Mouse (Mus musculus) 3T3-L1 (cell line): ENCODE measurements at regions not wholly inside any gene's neighbourhood (a gene's known extent, or its start where the extent isn't known, plus 50 kb on each side); places are given as distances from the start of the nearest gene placed in this dataset.

ENCODE experiments used
- DNase-seq: peaks from one replicate; pipeline ENCODE4 v3.0.0-alpha.2; 2015; ENCODE audit warnings: low read depth, low spot score

DNA sequence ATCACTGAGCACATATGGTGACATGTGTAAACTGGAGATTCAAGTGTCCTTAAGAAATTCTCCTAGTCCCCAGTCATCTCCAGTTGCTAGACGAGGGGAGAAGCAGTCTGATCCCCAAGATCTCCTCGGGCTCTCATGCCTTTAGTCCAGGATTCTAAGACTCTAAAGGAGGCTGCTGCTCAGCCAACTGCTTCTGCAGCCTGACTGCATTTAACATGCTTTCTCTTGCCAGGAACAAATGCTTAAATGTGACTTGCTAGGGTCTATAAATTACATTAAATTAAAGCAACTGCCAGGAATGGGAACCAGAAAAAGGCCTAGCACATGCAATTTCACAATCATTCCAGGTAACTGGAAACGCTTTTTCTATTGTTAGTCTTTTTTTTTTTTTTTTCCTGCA lies 599.8 kb upstream of the Gcfc2 start:
- DNase-seq, result no peak

DNA sequence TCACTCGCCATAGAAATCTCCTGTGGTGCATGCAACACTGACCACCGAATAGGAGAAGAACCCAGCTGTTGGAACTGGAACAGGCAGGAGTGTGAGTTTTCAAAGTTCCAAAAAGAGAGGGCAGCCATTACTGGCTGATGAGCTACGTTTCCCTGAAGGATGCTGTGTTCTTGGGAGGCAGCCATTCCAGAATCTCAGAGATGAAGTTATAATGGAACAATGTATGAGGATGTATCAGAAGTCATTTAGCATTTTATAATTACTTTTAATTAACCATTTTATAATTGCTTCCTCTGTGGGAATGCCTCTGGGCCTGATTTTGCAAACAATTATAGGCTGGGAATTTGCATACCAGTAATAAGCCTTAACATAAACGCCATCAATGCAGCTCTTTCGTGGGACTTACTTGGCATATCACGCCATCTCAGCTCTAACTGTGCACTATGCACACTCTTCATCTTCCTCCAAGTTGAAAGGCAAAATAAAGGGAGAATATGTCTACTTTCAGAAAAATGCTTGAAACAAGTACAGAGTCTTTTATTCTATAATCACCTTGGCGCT lies 559.4 kb upstream of the Gcfc2 start:
- DNase-seq, result no peak

DNA sequence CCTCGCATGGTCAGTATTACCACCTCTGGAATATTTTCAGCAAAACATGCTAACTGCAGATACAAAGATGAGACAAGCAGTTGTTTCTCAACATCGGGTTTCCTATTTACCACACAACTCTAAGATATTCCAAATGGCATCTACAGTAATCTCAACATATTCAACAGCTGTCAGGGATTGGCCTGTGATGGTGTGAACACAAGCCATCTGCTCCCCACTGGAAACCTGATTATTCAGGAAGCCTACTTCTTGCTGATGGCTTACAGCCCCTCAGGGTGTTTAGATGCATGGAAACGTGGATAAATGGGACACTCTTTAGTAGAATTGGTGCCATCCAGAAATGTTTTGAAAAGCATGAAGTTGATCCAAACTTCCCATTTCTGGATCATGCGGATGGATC lies 535.0 kb upstream of the Gcfc2 start:
- DNase-seq, result no peak

DNA sequence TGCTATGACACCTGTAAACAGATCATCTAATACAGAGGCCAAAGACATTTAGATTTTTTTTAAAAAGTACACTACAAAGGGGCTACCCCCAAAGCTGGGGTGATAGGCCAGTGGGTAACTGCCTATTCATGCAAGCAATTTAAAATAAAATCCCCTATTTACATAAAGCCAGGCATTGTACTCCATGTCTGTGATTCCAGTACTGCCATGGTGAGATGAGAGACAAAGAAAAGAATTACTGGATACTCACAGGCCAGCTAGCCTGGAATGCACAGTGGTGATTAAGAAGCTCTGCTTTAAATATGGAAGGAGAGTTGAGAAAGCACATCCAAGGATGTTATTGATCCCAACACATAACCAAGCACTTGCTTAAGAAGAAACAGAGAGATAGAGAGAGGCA lies 520.3 kb upstream of the Gcfc2 start:
- no peak for DNase-seq

DNA sequence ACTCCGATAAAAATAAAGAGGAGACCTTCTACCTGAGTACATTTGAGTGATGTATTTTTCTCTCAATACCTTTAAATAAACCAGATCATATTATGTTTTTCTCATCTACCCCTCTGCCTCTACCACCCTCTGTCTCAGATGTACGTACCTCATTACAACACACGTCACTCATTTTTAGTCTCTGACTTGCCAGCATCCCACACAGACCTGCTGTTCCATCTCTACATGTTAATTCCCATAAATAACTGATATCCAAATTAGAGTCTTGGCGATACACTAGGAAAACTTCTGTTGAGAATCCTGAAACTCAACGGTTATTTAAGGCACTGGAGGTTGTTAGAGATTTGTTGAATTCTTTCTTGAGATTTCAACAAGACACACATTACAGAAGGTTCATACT lies 509.9 kb upstream of the Gcfc2 start:
- DNase-seq, result no peak

DNA sequence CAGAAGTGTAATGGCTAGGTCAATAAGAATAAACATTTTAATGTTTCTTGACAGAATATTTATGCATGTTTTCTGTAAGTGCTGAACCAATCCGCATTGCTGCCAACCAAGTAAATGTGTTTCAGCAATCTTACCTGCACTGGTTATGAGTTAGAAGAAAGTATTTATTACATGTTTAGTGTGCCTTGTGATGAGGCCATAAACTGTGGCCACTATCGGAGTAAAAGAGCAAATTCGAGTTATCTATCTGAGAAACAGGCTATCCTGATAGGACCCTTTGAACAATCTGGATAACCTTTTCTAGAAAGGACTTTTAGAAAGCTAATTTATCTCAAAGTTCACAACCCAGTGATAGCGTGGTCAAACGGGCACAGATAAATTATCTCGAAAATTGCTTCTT lies 488.7 kb upstream of the Gcfc2 start:
- DNase-seq, result no peak

DNA sequence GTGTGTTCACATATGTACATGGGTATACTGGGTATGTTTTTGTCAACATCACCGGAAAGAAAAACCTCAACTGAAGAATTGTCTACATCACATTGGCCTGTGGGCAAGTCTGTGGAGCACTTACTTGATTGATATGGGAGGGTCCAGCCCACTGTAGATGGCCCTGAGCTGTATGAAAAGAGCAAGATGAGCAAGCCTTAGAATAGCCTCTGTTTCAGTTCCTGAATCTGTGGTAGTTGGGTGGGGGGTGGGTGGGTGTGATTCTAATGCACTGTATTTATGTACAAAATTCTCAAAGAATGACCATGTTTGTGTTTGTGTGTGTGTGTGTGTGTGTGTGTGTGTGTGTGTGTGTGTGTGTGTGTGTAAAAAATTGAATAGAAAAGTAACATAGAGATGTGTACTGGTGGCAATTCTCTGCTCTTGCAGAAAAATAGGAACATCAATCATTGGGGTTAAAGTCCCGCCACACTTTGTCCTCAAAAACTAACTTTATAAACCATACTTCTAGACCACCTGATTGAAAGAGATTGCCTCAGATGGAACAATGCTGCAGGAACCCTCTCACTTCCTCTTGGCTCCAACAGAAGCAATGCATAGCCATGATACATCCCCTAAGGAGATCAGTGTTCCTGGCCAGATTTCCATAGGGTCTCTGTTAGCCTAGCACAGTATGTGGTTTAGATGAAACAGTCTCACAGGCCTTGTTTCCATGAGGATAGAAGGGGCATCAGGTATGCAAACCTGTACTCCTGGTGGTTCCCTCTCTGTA lies 484.3 kb upstream of the Gcfc2 start:
- DNase-seq, result no peak

DNA sequence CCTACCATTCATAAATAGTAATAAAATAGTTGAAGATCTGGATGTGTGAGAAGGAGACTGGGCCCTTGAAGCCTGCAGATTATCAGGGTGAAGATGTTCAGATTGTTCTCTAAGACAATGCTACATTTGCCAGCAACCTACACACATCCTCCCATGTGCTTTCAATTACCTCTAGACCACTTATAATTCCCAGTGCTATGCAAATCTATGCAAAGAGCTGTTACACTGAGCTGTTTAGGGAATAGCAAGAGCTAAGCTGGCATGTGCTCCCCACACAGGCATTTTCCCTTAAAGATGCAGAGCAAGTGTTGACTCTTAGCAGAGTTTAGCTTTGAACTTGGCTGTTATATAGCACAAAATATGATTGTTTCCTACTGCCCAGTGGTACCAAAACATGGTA lies 482.1 kb upstream of the Gcfc2 start:
- no peak for DNase-seq

DNA sequence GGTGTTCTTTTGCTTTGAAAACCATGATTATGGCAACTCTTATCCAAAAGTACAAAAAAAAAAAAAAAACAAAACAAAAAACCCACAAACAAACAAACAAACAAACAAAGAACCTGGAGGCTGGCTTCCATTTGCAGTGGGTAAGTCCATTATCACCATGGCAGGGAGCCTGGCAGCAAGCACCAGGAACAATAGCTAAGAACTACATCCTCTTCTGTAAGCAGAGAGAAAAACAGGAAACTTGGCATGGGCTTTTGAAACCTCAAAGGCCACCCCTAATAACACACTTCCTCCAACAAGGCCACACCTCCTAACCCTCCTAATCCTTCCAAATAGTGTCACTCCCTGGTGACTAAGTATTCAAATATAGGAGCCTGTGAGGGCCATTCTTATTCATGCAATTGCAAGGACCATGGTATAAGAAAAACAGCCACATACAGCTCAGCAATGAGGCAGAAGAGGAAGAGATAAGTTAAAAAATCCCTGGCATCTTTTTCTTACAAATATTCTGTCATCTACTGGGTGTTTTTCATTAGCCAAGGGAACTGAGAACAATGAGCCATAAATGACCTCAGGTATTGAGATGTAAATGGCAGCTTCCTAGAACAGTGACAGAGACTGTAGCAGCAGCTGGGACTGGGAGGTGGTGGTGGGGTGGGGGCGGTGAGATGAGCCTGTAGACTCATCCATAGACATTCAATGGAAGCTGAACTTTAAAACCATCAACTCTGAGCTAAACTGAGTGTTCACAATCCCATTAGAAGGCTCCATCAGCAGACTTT lies 477.3 kb upstream of the Gcfc2 start:
- no peak for DNase-seq

DNA sequence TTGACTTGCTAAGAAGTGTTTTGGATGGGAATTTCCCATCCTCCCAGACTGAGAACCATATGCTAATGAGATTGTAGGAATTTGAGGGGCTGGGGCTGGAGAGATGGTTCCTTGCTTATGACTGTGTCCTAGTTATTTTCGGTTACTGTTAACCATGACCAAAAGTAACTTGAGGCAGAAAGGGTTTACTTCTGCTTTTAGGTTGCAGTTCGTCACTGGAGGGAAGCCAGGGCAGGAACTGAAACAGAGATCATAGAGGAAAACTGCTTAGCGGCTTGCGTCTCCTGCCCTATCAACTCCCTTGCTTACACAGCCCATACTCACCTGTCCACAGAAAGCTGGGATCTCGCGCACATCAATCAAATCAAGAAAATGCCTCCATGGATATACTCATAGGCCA lies 475.8 kb upstream of the Gcfc2 start:
- DNase-seq, result no peak

DNA sequence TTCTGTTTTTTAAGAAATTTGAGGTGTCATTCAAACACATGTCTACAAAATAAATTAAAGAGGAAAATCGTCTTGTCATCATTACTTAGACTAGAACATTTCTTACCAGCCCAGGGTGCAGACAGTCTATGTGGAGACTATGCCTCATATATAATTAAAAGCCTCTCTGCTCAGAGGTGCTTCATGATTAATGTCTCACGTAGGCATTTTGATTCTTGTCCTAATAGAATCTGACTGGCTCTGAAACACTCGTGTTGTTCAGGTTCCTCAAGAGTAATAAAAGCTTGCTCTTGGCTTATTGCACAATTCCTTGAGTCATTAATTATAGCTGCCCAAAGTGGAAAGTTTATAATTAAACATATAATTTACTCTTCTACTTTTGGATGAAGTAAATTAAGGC lies 475.1 kb upstream of the Gcfc2 start:
- no peak for DNase-seq

DNA sequence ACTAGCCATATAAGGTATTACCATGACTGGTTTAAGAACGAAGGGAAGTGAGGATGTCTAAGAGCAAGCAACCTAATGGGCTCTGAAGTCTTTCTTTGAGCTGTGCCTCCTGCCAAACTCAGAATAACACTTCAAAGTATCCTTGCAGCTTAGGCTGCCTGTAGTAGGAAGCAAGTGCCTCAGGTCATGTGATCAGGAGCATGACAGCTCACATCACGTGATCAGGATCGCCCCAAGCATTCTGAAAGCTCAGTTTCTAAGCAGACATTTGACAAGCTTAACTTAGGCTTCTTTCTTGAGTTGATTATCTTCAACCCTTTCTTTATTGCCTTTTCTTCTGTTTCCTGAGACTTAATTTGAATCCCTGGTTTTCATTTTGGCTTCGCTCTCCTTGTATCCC lies 462.4 kb upstream of the Gcfc2 start:
- DNase-seq, result no peak

DNA sequence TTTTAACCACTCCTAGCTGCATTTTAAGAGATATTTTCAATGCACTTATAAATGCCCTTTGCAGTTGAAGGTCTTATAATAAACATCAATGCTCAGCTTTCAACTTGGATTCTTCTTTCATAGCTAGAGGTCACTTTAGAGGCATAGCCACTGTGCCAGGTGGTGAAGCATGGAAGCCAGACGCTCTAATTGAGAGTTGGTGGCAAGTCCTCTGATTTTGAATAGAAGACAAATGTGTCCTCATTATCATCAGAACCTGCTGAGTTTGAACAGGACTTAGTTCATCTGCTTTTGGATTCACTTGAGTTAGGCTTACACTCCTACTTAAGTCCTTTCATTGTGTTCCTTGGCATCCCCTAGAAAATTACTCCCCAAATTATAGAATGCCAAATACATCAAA lies 459.0 kb upstream of the Gcfc2 start:
- no peak for DNase-seq

DNA sequence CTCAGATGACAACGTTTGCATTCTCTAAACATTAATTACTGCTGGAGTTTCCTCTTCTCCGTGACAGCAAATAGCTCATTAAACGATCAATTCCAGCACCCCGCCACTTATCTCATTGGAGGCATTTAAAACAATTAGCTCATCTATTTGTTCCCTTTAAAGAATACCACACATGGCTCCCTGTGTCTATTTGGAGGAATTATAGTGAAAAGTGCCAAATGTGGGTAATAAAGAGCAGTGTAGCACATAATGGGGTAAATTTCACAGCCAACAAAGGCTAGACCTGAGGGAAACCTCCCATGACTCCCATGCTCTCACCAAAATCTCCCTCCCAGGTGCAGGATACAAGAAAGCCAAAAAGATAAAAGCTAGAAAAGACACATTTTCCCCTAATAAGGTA lies 456.9 kb upstream of the Gcfc2 start:
- no peak for DNase-seq

DNA sequence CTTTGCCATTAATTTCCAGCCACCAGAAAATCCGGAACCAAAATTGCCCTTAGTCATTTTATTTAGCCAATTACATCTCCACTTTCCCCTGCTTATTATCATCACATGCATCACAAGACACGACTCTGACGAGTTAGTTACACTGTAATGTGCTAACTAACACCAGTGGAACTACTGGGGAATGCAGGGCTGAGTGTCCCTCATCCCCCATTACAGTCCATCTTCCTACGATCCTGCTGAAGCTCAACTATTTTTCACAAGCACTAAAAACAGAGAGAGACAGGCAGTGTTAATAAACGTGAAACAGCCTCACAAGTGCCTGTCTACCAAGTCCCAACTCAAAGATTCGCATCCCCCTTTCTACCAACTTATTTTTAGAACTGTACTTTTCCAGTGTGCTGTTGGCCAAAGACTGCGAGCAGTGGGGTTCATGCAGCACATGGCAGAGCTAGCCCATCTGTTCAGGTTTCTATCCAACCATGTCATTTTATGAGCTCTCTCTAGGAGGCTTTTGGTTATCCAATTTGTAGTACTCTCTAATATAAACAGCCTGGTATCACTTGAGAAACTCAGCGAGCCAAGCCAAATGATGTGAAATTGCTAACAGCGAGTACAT lies 452.0 kb upstream of the Gcfc2 start:
- no peak for DNase-seq

DNA sequence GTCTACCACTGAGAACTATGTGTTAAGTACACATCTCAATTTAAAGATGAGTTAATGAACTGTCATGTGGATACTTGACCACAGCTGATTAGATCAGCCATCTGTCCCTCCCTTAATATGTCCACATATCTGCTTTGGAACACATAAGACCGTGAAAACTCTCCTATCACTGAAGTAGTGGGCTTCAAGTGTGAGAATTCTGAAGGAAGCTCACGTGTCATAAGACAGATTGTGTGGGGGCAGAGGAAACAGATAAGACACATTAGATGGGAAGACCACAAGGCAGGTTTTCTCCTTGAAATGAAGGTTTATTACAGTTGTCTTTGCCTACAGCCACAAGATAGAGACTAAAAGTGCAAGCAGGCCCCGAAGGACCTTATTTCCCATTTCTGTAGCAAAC lies 451.0 kb upstream of the Gcfc2 start:
- no peak for DNase-seq

DNA sequence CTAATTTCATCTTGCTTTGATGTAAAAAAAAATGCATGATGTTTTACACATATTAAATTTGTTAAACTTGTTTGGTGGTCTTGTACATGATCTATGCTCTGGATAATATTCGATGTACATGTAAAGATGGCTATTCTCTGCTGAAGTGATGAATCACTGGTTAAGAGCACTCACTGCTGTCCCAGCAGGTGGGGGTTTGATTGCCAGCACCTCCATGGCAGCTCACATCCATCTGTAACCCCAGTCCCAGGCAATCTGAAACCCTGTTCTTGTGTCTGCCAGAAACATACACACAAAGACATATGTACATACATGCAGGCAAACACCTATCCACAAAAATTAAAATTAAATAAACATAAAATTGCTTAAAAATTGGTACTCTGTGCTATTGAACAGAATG lies 448.7 kb upstream of the Gcfc2 start:
- no peak for DNase-seq

DNA sequence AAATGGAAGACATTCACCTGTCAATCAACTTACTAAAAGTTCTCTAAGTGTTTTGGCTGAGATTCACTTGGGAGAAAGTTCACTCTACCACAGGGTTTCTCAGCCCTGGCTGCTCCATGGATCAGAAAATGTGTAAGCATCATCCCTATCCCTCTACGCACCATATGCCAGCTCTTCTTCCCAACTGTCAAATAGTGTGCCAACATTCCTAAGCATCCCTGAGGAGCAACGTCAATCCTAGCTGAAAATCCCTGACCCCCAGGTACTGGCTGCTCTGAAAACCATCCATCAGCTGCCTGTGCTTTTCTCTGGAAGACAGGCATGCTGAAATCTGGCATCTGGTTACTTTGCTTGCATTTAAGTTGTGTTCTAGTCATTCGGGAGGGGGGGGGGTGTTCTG lies 436.5 kb upstream of the Gcfc2 start:
- DNase-seq, result no peak

DNA sequence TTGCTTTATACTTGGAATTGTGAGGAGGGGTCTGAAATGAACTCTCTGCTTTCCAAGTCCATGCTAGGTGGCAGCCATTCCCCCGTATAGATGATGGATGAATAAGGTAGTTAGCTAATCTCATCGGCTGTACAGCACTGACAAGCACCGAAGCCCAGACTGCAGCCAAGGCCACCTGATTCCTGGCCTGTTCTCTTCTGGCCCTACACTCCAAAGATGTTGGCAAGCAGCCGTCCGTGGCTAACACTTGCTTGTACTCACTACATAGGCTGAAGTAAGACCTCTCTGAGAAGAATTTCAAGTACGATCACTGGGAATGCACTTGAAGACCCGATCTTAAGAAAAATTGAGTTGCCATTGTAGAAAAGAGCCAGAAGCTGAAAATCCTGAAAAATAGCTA lies 427.2 kb upstream of the Gcfc2 start:
- no peak for DNase-seq

DNA sequence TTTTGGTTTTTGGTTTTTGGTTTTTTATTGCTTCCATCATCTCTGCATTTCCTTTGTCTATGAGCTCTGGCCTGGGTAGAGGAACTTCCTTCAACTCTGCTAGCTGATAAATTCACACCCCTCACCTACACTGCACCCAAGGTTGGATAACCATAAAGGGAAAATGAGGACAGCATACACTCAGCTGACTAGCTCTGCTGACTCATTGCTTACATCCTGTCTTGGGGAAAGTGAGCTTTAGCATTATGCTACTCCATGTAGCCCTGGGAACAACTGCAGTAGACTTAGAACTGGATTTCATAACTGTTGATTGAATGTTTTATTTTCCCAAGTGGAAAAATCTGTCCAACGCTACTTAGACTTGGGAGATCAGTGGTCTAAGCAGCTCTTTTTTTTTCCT lies 406.3 kb upstream of the Gcfc2 start:
- no peak for DNase-seq

DNA sequence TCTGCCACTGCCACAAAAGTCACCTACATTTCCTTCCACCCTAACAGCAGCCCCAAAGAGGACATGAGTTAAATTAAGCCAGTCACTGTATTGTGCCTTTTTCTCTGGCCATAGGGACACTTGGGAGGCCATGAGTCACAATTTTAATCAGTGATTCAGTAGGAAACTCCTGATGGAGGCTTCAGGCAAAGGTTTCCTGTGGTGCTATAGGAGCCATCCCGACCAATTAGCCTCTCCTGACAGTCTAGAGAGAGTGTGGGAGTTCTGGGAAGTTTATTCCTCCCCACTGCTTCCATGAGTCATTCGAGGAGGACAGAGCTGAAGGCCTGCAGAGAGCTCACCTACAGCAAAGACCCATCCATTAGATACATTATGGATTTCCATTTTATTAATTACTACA lies 361.2 kb upstream of the Gcfc2 start:
- DNase-seq, result no peak

DNA sequence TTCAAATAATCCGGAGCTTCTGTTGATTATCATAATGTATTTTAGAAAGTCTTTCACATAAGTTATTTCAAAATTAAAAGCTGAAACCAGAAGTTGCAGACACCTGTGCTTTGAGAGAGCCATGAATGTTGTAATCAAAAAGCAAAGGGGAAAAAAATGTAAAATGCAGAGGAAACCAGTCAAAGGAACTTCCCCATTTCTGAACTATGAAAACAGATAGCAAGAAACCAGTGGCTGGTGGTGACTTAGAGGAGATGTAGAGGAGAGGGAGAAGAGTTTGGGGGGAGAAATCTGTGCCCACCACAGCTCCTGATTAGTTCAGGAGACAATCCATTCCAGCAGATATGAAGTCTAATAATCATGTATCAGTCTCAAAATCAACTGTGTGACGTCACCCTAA lies 360.3 kb upstream of the Gcfc2 start:
- no peak for DNase-seq

DNA sequence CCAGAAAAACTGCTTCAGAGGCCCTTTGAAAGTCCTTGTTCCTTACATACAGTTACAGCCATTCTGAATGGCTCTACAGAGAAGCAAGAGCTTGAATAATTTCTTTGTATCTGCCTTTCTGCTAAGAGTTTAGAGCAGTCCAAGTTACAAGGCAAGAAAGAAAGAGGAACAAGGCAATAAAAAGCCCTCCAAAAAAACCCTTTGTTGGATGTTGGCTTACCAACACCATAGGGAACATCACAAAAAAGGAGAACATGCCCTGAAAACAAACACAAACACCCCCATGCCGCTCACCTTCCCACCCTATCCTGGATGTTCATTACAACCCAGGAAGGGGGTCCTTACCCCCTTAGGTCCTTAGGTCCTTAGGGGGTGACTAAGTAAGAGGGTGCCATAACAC lies 359.2 kb upstream of the Gcfc2 start:
- no peak for DNase-seq
